10 mouse cellular contexts compared by ENCODE assay signal in the genomic region with DNA sequence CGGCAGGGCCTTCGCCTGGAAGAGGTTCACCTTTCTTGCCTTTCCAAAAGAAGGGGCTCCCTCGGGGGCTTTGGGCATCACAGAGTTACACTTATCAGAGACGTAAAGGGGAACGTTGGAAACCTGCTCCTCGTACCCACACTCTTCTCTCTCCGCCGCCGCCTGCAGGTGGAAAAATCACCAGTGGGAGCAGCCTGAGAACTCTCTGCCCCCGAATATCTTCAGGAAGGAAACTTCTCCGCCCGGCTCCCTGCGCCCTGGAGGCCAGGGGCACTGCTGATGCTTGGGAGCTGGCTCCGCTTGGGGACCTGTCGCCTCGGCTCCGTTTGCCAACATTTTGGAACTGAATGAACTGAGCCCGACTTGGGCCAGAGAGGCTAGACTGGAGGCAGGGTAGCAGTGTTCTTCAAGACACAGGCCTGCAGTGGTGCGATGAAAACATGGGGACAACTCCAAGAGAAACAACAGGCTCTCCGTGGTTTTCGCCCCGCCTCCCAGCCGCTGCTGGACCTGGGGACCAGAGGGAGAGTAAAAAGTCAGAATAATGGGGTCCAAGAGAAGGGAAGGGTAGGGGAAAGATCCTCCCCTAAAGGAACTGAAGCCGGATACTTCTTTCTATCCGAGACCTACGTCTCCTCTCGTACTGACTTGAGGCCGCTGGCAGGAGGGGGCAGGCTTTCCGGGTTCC. TPM values are rescaled to one million over a fixed set of nuclear protein-coding genes. Genes with fewer than 3 reads are reported as not detected.
DNase-seq lines count a peak whose midpoint lies in the region; ATAC-seq and TF ChIP-seq lines count a peak whose summit lies in the region.
"Had no signal": no experiment of that assay in that cellular context is flagged by ENCODE, and none has a peak within 500 bp of the region (broad histone marks: within the 10 kb centered on the region; RNA-seq: fewer than 3 reads in every experiment).

No protein-coding gene starts in this region.

- peak overlapping the region; percentile 96 for H3K4me2 ChIP-seq in forebrain, embryonic 16.5 days (ENCODE audit: low read length)
- H3K4me2 ChIP-seq in hindbrain, postnatal 0 days (ENCODE audit: low read depth, low read length) = peak overlapping the region; percentile 84

- ATAC-seq in cerebellum, adult (ENCODE audit: insufficient number of reproducible peaks, low FRiP score, low TSS enrichment) = no peak
- ATAC-seq in forebrain, embryonic 16.5 days = peak; percentile 32; the same call in 1 of the 2 replicates
- peak; percentile 8; the same call in 1 of the 2 replicates for ATAC-seq in hindbrain, postnatal 0 days

- H3K36me3 ChIP-seq in ES-E14 (ENCODE audit: control insufficient read depth, insufficient read depth, low read length, poor library complexity, severe bottlenecking) = no peaks in the 10 kb centered on the region
- H3K36me3 ChIP-seq in forebrain, embryonic 16.5 days (ENCODE audit: control insufficient read depth, insufficient read depth) = no peaks in the 10 kb centered on the region
- no peaks in the 10 kb centered on the region for H3K36me3 ChIP-seq in hindbrain, postnatal 0 days (ENCODE audit: insufficient read depth, low read length)

- H3K9me3 ChIP-seq in ES-E14 (ENCODE audit: control insufficient read depth, insufficient read depth, low read depth, low read length) = no peaks in the 10 kb centered on the region
- H3K9me3 ChIP-seq in forebrain, embryonic 16.5 days (ENCODE audit: control insufficient read depth, low read length) = no peaks in the 10 kb centered on the region
- no peaks in the 10 kb centered on the region for H3K9me3 ChIP-seq in hindbrain, postnatal 0 days (ENCODE audit: low read length)

- TF ChIP-seq CTCF in hindbrain, postnatal 0 days (IDR thresholded peaks at IDR 0.05; ENCODE audit: low read depth) = peak; percentile 56

- WGBS in forebrain, embryonic 16.5 days = 1% methylated on average over 29 of the region's 29 CpGs
- 4% methylated on average over 29 of the region's 29 CpGs for WGBS in hindbrain, postnatal 0 days

- H3K27me3 ChIP-seq in forebrain, embryonic 16.5 days (replicated peaks; ENCODE audit: control insufficient read depth, insufficient read depth, low read length) = peaks cover 46% of the 10 kb centered on the region
- peaks cover 3% of the 10 kb centered on the region; the same call in 1 of the 2 replicates for H3K27me3 ChIP-seq in hindbrain, postnatal 0 days (ENCODE audit: insufficient read depth, low read length)

- peak; percentile 54 to 67 for DNase-seq in cerebellum, postnatal 14 days
- DNase-seq in ES-E14 (ENCODE audit: low read depth, low spot score) = no peak
- DNase-seq in hindbrain, postnatal 0 days (ENCODE audit: low spot score) = peak; percentile 60
- DNase-seq in lung, postnatal 14 days = peak; percentile 27
- DNase-seq in urinary bladder, postnatal 36 days (ENCODE audit: low spot score in 2 of 2) = peak; percentile 25 to 27
- no peak for DNase-seq in spleen, adult 12 weeks (ENCODE audit: low spot score)

- H3K4me3 ChIP-seq in ES-E14 (ENCODE audit: insufficient read depth in 1 of 2, low read depth in 1 of 2, low read length in 2 of 2, poor library complexity in 1 of 2, severe bottlenecking in 1 of 2) = peak overlapping the region; percentile 22 to 49; a peak in 3 of 4 replicates
- H3K4me3 ChIP-seq in forebrain, embryonic 16.5 days (replicated peaks; ENCODE audit: low read length) = peak overlapping the region; percentile 35
- peak overlapping the region; percentile 45 for H3K4me3 ChIP-seq in hindbrain, postnatal 0 days (ENCODE audit: low read length)

- no peak overlapping the region for H3K27ac ChIP-seq in ES-E14 (ENCODE audit: insufficient read depth, low read depth, low read length, poor library complexity, severe bottlenecking)
- H3K27ac ChIP-seq in forebrain, embryonic 16.5 days (ENCODE audit: low read length) = peak overlapping the region; percentile 46
- H3K27ac ChIP-seq in hindbrain, postnatal 0 days = peak overlapping the region; percentile 69; the same call in 1 of the 2 replicates
- H3K27ac ChIP-seq: macrophage had no signal

- H3K4me1 ChIP-seq in ES-E14 (ENCODE audit: control insufficient read depth in 2 of 2, insufficient read depth in 2 of 2, low read length in 2 of 2, poor library complexity in 1 of 2) = peaks cover 0 to 3% of the 10 kb centered on the region in 2 experiments; a peak in 1 of 4 replicates
- H3K4me1 ChIP-seq in forebrain, embryonic 16.5 days (replicated peaks; ENCODE audit: control insufficient read depth, insufficient read depth, low read length) = peaks cover 54% of the 10 kb centered on the region
- H3K4me1 ChIP-seq in hindbrain, postnatal 0 days (ENCODE audit: insufficient read depth, low read length) = peaks cover 4% of the 10 kb centered on the region; the same call in 1 of the 2 replicates

- H3K9ac ChIP-seq in ES-E14 (ENCODE audit: insufficient read depth, low read depth, low read length, poor library complexity, severe bottlenecking) = no peak overlapping the region
- peak overlapping the region; percentile 53 for H3K9ac ChIP-seq in forebrain, embryonic 16.5 days (replicated peaks; ENCODE audit: low read depth, low read length)
- peak overlapping the region; percentile 53 for H3K9ac ChIP-seq in hindbrain, postnatal 0 days (replicated peaks; ENCODE audit: low read length)

- in situ Hi-C loops in ES-E14 (cut with MboI; ENCODE audit: low sequenced_read_pairs in 2 of 2, unreplicated experiment in 2 of 2) = loop anchor here in 1 of 2 experiments (25.0 kb wide), 2 partner anchors 573 to 698 kb away; no protein-coding TSS in a partner anchor

TF ChIP-seq in ES-E14, 5 proteins besides CTCF, POLR2A, EP300 and RAD21:
- TF ChIP-seq CHD2 (IDR thresholded peaks at IDR 0.05; ENCODE audit: low read depth, low read length) (no peak), ZNF384 (IDR thresholded peaks at IDR 0.05; ENCODE audit: low read depth, low read length) (no peak), HCFC1 (IDR thresholded peaks at IDR 0.05; ENCODE audit: borderline replicate concordance, insufficient read depth, low read length) (no peak), ZC3H11A (IDR thresholded peaks at IDR 0.05; ENCODE audit: borderline replicate concordance, low read depth, low read length) (no peak), MAFK (IDR thresholded peaks at IDR 0.05; ENCODE audit: insufficient read depth, low read depth, low read length) (no peak)

RNA-seq across cellular contexts. Expression of gene Wnt5a, which starts 5.9 kb away (rescaled TPM):
- 4.0 and 4.9 TPM in 2 replicates for total RNA-seq in ES-E14 (2012; rRNA removed)
- polyA plus RNA-seq in forebrain, embryonic 16.5 days (2015; fragmentation: Nextera tagmentation; extraction: Ambion mirVana) = 11.8 and 12.0 TPM in 2 replicates
- total RNA-seq in hindbrain, postnatal 0 days (2014; rRNA removed) = 18.3 and 21.0 TPM in 2 replicates
- polyA plus RNA-seq in hindbrain, postnatal 0 days (2015; fragmentation: Nextera tagmentation; extraction: Ambion mirVana) = 17.8 and 19.6 TPM in 2 replicates
- total RNA-seq: common myeloid progenitor, adult 5-6 weeks had no signal
- polyA plus RNA-seq: macrophage had no signal

Comparison
In these comparisons a context has a peak if more than half of its experiments do, and no peak if none do; other contexts are left out.
1. DNase-seq: peak in cerebellum, postnatal 14 days (2 of 2), hindbrain, postnatal 0 days (single experiment), lung, postnatal 14 days (single experiment) and urinary bladder, postnatal 36 days (2 of 2); none in ES-E14 (single experiment) and spleen, adult 12 weeks (single experiment).
2. Peak in every context shown above with its lines, with median percentiles within 50 percentile points of each other: H3K4me3 ChIP-seq.